Mouse (Mus musculus) hindbrain, embryonic 11.5 days (tissue): ENCODE measurements around the gene Crot. TPM values are rescaled to one million over a fixed set of nuclear protein-coding genes. Genes with fewer than 3 reads are reported as not detected.

Source experiments
- ATAC-seq: fragments of 200-750 bp; cut with Nextera tagmentation; 2 replicates; pipeline ENCODE4 v1.8.0; 2017; ENCODE audit warnings: mild to moderate bottlenecking, moderate TSS enrichment, moderate library complexity; ENCODE audit not compliant: low FRiP score
- DNase-seq: peaks from one replicate; pipeline ENCODE4 v3.0.0-alpha.2; 2015; ENCODE audit warnings: low spot score
- H3K27ac ChIP-seq: fragments of 300-500 bp; sonication (generic); 2 replicates; pipeline ENCODE4 v1.5.1; 2014; ENCODE audit warnings: mild to moderate bottlenecking, low read depth, low read length
- H3K27me3 ChIP-seq: fragments of 300-500 bp; sonication (generic); 2 replicates; pipeline ENCODE4 v1.6.1; 2014; ENCODE audit warnings: mild to moderate bottlenecking, low read length, moderate library complexity, mixed read lengths; ENCODE audit not compliant: control insufficient read depth, insufficient read depth
- H3K36me3 ChIP-seq: fragments of 300-500 bp; sonication (generic); 2 replicates; pipeline ENCODE4 v1.6.1; 2014; ENCODE audit warnings: mild to moderate bottlenecking, low read length, moderate library complexity, mixed read lengths; ENCODE audit not compliant: control insufficient read depth, insufficient read depth
- H3K4me1 ChIP-seq: fragments of 300-500 bp; sonication (generic); replicated peaks from 2 replicates; pipeline ENCODE4 v1.6.1; 2014; ENCODE audit warnings: low read length, mixed read lengths; ENCODE audit not compliant: control insufficient read depth, insufficient read depth
- H3K4me2 ChIP-seq: fragments of 300-500 bp; sonication (generic); replicated peaks from 2 replicates; pipeline ENCODE4 v1.6.1; 2014; ENCODE audit warnings: mild to moderate bottlenecking, low read depth, low read length
- H3K4me3 ChIP-seq: fragments of 300-500 bp; sonication (generic); 2 replicates; pipeline ENCODE4 v1.5.1; 2014; ENCODE audit warnings: low read depth, low read length
- H3K9ac ChIP-seq: fragments of 300-500 bp; sonication (generic); 2 replicates; pipeline ENCODE4 v1.6.1; 2014; ENCODE audit warnings: low read depth, low read length
- H3K9me3 ChIP-seq: fragments of 300-500 bp; sonication (generic); 2 replicates; pipeline ENCODE4 v1.6.1; 2016; ENCODE audit warnings: low read length; ENCODE audit not compliant: control insufficient read depth
- WGBS: fragments of 180-500 bp; shearing (Covaris S2); extraction: QIAGEN DNeasy Blood & Tissue Kit; methylation state at CpG from one replicate; pipeline ENCODE4 v1.1.7; 2014; 5-methylcytosine and 5-hydroxymethylcytosine counted together
- polyA plus RNA-seq: library from polyadenylated mRNA; unstranded; fragments of >200 nt; fragmentation: Nextera tagmentation; extraction: Ambion mirVana; gene quantifications from 2 replicates; pipeline ENCODE4 v1.2.1, GENCODE M21; 2014

Gene Crot
- polyA plus RNA-seq, 1 experiment from 2014 or later: 33.6 TPM

- Histone ChIP-seq H3K27me3 (no peaks in the 10 kb centered on the region), H3K36me3 (no peaks in the 10 kb centered on the region), H3K27ac (no peak overlapping the region), H3K4me3 (no peak overlapping the region), H3K4me2 (no peak overlapping the region), H3K9me3 (no peaks in the 10 kb centered on the region), H3K4me1 (no peaks in the 10 kb centered on the region), H3K9ac (no peak overlapping the region)
- 90% methylated on average over 4 of the region's 4 CpGs for WGBS
- no peak for DNase-seq
- no peak for ATAC-seq
Measured at GRCm38 (mm10) chr5:9035457-9035856, 38.3 kb upstream of the Crot start.

GRCm38 (mm10) chr5:9034535-9034934 lies 37.4 kb upstream of the Crot start:
- 94% methylated on average over 9 of the region's 9 CpGs for WGBS
- no peaks in the 10 kb centered on the region for H3K9me3 ChIP-seq
- no peak overlapping the region for H3K9ac ChIP-seq
- no peaks in the 10 kb centered on the region for H3K4me1 ChIP-seq
- no peak for DNase-seq
- no peak overlapping the region for H3K4me3 ChIP-seq
- ATAC-seq: no peak
- H3K27ac ChIP-seq: no peak overlapping the region
- H3K4me2 ChIP-seq: no peak overlapping the region
- H3K36me3 ChIP-seq: no peaks in the 10 kb centered on the region
- no peaks in the 10 kb centered on the region for H3K27me3 ChIP-seq

- ATAC-seq: no peak
- no peak overlapping the region for H3K9ac ChIP-seq
- H3K4me3 ChIP-seq: no peak overlapping the region
- no peaks in the 10 kb centered on the region for H3K9me3 ChIP-seq
- H3K27ac ChIP-seq: no peak overlapping the region
- H3K4me1 ChIP-seq: no peaks in the 10 kb centered on the region
- 86% methylated on average over 5 of the region's 5 CpGs for WGBS
- no peak for DNase-seq
- H3K36me3 ChIP-seq: no peaks in the 10 kb centered on the region
- H3K4me2 ChIP-seq: no peak overlapping the region
- H3K27me3 ChIP-seq: no peaks in the 10 kb centered on the region
Measured at GRCm38 (mm10) chr5:9033843-9034242, 36.7 kb upstream of the Crot start.

- Histone ChIP-seq H3K27me3 (no peaks in the 10 kb centered on the region), H3K9ac (no peak overlapping the region)
- no peak for ATAC-seq
Measured at GRCm38 (mm10) chr5:9032641-9033040, 35.5 kb upstream of the Crot start.

GRCm38 (mm10) chr5:9032101-9032590 lies 35.0 kb upstream of the Crot start:
- H3K4me1 ChIP-seq: no peaks in the 10 kb centered on the region
- H3K9ac ChIP-seq: no peak overlapping the region
- no peak for ATAC-seq
- H3K36me3 ChIP-seq: no peaks in the 10 kb centered on the region
- DNase-seq: no peak
- no peaks in the 10 kb centered on the region for H3K9me3 ChIP-seq
- no peak overlapping the region for H3K27ac ChIP-seq
- 90% methylated on average over 8 of the region's 8 CpGs for WGBS
- no peaks in the 10 kb centered on the region for H3K27me3 ChIP-seq
- H3K4me3 ChIP-seq: no peak overlapping the region
- H3K4me2 ChIP-seq: no peak overlapping the region

More at GRCm38 (mm10) chr5:9032641-9033040, 35.5 kb upstream of the Crot start:
- Histone ChIP-seq H3K27ac (no peak overlapping the region), H3K36me3 (no peaks in the 10 kb centered on the region), H3K4me2 (no peak overlapping the region), H3K4me1 (no peaks in the 10 kb centered on the region), H3K4me3 (no peak overlapping the region), H3K9me3 (no peaks in the 10 kb centered on the region)
- WGBS: 95% methylated on average over 1 of the region's 1 CpGs
- DNase-seq: no peak

- WGBS: 96% methylated on average over 1 of the region's 1 CpGs
- Histone ChIP-seq H3K9ac (no peak overlapping the region), H3K36me3 (no peaks in the 10 kb centered on the region), H3K27me3 (no peaks in the 10 kb centered on the region), H3K4me1 (no peaks in the 10 kb centered on the region), H3K4me3 (no peak overlapping the region), H3K27ac (no peak overlapping the region), H3K9me3 (no peaks in the 10 kb centered on the region), H3K4me2 (no peak overlapping the region)
- ATAC-seq (no peak), DNase-seq (no peak)
Measured at GRCm38 (mm10) chr5:9028266-9028841, 31.2 kb upstream of the Crot start.

- 89% methylated on average over 3 of the region's 3 CpGs for WGBS
- no peaks in the 10 kb centered on the region for H3K27me3 ChIP-seq
- no peaks in the 10 kb centered on the region for H3K4me1 ChIP-seq
- no peak for ATAC-seq
- no peaks in the 10 kb centered on the region for H3K36me3 ChIP-seq
- no peak for DNase-seq
- H3K27ac ChIP-seq: no peak overlapping the region
- no peaks in the 10 kb centered on the region for H3K9me3 ChIP-seq
- H3K9ac ChIP-seq: no peak overlapping the region
- no peak overlapping the region for H3K4me2 ChIP-seq
- no peak overlapping the region for H3K4me3 ChIP-seq
Measured at GRCm38 (mm10) chr5:9015352-9015751, 18.2 kb upstream of the Crot start.

GRCm38 (mm10) chr5:9014774-9015173 lies 17.6 kb upstream of the Crot start:
- H3K27ac ChIP-seq: no peak overlapping the region
- no peaks in the 10 kb centered on the region for H3K36me3 ChIP-seq
- WGBS: 89% methylated on average over 3 of the region's 3 CpGs
- ATAC-seq (no peak), DNase-seq (no peak)
- H3K4me3 ChIP-seq: no peak overlapping the region
- H3K9me3 ChIP-seq: no peaks in the 10 kb centered on the region
- no peak overlapping the region for H3K4me2 ChIP-seq
- H3K9ac ChIP-seq: no peak overlapping the region
- no peaks in the 10 kb centered on the region for H3K4me1 ChIP-seq
- no peaks in the 10 kb centered on the region for H3K27me3 ChIP-seq

- no peaks in the 10 kb centered on the region for H3K36me3 ChIP-seq
- no peak overlapping the region for H3K4me3 ChIP-seq
- no peaks in the 10 kb centered on the region for H3K4me1 ChIP-seq
- no peaks in the 10 kb centered on the region for H3K9me3 ChIP-seq
- 66% methylated on average over 8 of the region's 8 CpGs for WGBS
- ATAC-seq: no peak
- H3K27me3 ChIP-seq: no peaks in the 10 kb centered on the region
- H3K9ac ChIP-seq: no peak overlapping the region
- H3K4me2 ChIP-seq: no peak overlapping the region
- DNase-seq: no peak
- H3K27ac ChIP-seq: no peak overlapping the region
Measured at GRCm38 (mm10) chr5:9011374-9011773, 14.2 kb upstream of the Crot start.
